Mouse (Mus musculus) hindbrain, embryonic 13.5 days (tissue): Measurements from ENCODE around the gene Alk. TPM values are rescaled to one million over a fixed set of nuclear protein-coding genes. Genes with fewer than 3 reads are reported as not detected.
A peak's percentile ranks its signal among the peaks of the same experiment; 100 is the strongest.

Source experiments
- ATAC-seq: fragments of 200-750 bp; cut with Nextera tagmentation; 2 replicates; pipeline ENCODE4 v1.8.0; 2017; ENCODE audit warnings: moderate TSS enrichment; ENCODE audit not compliant: low FRiP score
- H3K27ac ChIP-seq: fragments of 300-500 bp; sonication (generic); 2 replicates; pipeline ENCODE4 v1.5.1; 2015; ENCODE audit warnings: inconsistent platforms, mild to moderate bottlenecking, moderate library complexity
- H3K27me3 ChIP-seq: fragments of 300-500 bp; sonication (generic); 2 replicates; pipeline ENCODE4 v1.6.1; 2015; ENCODE audit warnings: mild to moderate bottlenecking, inconsistent platforms
- H3K36me3 ChIP-seq: fragments of 300-500 bp; sonication (generic); 2 replicates; pipeline ENCODE4 v1.6.1; 2015; ENCODE audit warnings: mild to moderate bottlenecking, inconsistent platforms
- H3K4me1 ChIP-seq: fragments of 300-500 bp; sonication (generic); replicated peaks from 2 replicates; pipeline ENCODE4 v1.6.1; 2015; ENCODE audit warnings: inconsistent platforms
- H3K4me2 ChIP-seq: fragments of 300-500 bp; sonication (generic); 2 replicates; pipeline ENCODE4 v1.6.1; 2015; ENCODE audit warnings: inconsistent platforms, mild to moderate bottlenecking, moderate library complexity
- H3K4me3 ChIP-seq: fragments of 300-500 bp; sonication (generic); 2 replicates; pipeline ENCODE4 v1.5.1; 2015; ENCODE audit warnings: mild to moderate bottlenecking, inconsistent platforms
- H3K9ac ChIP-seq: fragments of 300-500 bp; sonication (generic); 2 replicates; pipeline ENCODE4 v1.6.1; 2015; ENCODE audit warnings: mild to moderate bottlenecking, inconsistent platforms
- H3K9me3 ChIP-seq: fragments of 300-500 bp; sonication (generic); 2 replicates; pipeline ENCODE4 v1.6.1; 2016; ENCODE audit warnings: inconsistent platforms
- WGBS: fragments of 180-500 bp; shearing (Covaris S2); methylation state at CpG from one replicate; pipeline ENCODE4 v1.1.7; 2015; 5-methylcytosine and 5-hydroxymethylcytosine counted together
- polyA plus RNA-seq: library from polyadenylated mRNA; unstranded; fragments of >200 nt; fragmentation: Nextera tagmentation; extraction: Ambion mirVana; gene quantifications from 2 replicates; pipeline ENCODE4 v1.2.1, GENCODE M21; 2015

Gene Alk
- polyA plus RNA-seq, 1 experiment from 2014 or later: 3.4 TPM

DNA sequence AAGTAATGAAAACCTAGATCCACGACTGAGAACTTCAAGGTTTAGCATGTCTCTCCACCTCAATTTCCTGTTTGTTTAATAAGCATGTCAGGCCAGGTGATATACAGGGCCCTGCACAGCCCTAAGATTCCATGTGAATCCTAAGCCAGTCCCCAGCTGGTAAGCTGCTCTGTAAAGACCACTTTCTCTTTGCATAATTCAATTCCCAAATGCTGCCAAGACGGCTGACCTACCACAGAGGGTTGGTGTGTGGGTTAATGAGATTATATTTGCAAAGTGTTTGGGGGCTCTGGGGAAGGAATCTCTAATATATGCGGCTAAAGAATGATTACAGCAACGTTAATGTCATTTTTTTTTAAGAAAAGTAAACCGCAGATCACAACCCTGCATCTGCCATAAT is 130.3 kb downstream of the Alk start:
- H3K27me3 ChIP-seq: no peaks in the 10 kb centered on the region
- no peak overlapping the region for H3K4me3 ChIP-seq
- no peaks in the 10 kb centered on the region for H3K36me3 ChIP-seq
- H3K4me1 ChIP-seq: peaks cover 7% of the 10 kb centered on the region; the same call in 1 of the 2 replicates
- ATAC-seq: 0 out of 2 replicates have a peak, but pooled peaks have one; percentile 28
- H3K9ac ChIP-seq: no peak overlapping the region
- no peak overlapping the region for H3K4me2 ChIP-seq
- no peak overlapping the region for H3K27ac ChIP-seq
- 34% methylated on average over 5 of the region's 5 CpGs for WGBS
- no peaks in the 10 kb centered on the region for H3K9me3 ChIP-seq

DNA sequence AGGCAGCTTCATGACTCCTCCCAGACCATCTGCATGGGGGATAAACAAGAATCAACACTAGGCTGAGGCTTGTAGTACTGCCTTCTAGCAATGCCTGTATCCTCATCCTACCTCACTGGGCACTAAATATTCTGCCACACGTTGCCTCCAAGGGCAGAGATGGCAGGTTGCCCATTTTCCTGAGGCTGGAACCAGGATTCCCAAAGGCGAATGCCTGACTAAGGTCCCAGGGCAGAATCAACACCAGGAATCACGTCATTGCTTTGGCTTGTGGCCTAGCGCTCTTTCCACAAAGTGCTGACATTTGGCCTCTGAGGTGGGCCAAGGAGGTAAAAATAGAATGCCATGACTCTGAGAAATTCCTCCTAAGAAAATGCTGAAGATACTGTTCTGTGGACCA is 155.9 kb downstream of the Alk start:
- no peak overlapping the region for H3K4me2 ChIP-seq
- no peaks in the 10 kb centered on the region for H3K4me1 ChIP-seq
- no peak overlapping the region for H3K27ac ChIP-seq
- H3K36me3 ChIP-seq: no peaks in the 10 kb centered on the region
- 83% methylated on average over 4 of the region's 4 CpGs for WGBS
- ATAC-seq: no peak
- H3K4me3 ChIP-seq: no peak overlapping the region
- H3K27me3 ChIP-seq: no peaks in the 10 kb centered on the region
- H3K9me3 ChIP-seq: no peaks in the 10 kb centered on the region
- H3K9ac ChIP-seq: no peak overlapping the region

DNA sequence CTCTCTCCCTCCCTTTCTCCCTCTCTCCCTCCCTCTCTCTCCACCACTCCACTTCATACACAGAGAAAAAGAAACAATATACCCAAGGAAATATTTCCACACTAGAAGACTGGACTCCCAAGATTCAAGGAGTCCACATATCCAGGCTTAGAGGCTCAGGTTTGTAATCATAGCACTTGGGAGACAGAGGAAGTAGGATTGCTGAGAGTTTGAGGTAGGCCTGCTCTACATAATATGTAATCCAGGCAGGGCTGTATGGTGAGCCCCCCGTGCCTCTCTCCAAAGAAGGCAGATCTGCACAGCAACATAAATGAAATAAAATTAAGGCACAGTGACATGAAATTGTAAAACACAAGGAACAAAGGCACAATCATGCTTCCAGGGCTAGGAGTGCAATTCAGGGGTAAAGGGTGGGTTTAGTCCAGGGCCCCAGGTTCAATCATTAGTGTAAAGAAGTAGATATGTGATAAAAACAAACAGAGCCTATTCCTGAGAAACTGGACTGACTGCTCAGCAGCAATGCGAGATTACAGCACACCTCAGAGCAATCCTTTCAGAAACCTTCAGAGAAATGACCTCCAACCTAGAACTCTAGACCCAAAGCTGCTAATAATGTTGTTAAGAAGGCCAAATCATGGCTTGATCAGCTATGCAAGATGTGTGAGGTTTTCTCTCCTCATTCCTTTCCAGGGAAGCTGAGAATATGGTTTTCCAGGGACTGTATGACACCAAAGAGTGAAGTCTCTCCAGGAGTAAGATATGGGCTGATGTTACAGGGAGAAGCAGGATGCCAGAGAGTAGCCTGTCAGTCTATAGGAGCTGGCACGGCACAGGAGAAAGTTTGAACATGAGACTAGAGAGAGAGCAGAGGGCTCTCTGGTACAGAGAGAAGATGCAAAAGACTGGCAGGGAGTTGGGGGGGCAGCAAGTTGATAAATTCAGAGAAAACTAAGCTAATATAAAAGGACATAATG is 158.9 kb downstream of the Alk start:
- no peaks in the 10 kb centered on the region for H3K27me3 ChIP-seq
- no peaks in the 10 kb centered on the region for H3K4me1 ChIP-seq
- no peak overlapping the region for H3K9ac ChIP-seq
- no peak for ATAC-seq
- no peaks in the 10 kb centered on the region for H3K9me3 ChIP-seq
- no peak overlapping the region for H3K4me3 ChIP-seq
- 75% methylated on average over 3 of the region's 3 CpGs for WGBS
- no peaks in the 10 kb centered on the region for H3K36me3 ChIP-seq
- H3K27ac ChIP-seq: no peak overlapping the region
- H3K4me2 ChIP-seq: no peak overlapping the region

DNA sequence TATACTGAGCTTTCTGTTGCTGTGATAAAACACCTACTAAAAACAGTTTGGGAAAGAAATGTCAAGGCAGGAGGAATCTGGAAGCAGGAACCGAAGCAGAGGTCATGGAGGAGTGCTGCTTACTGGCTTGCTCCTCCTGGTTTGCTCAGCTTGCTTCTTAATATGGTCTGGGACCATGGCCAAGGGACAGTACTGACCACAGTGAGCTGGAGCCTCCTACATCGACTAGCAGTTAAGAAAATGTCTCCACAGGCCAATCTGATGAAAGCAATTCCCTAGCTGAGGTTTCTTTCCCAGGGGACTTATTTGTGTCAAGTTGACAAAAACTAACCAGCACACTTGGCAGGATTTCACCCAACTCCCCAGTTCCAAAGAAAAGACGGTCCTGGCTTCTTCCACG is 187.0 kb downstream of the Alk start:
- ATAC-seq: no peak
- WGBS: 80% methylated on average over 4 of the region's 4 CpGs
- no peaks in the 10 kb centered on the region for H3K27me3 ChIP-seq
- H3K4me2 ChIP-seq: no peak overlapping the region
- no peak overlapping the region for H3K4me3 ChIP-seq
- no peaks in the 10 kb centered on the region for H3K9me3 ChIP-seq
- no peak overlapping the region for H3K27ac ChIP-seq
- no peak overlapping the region for H3K9ac ChIP-seq
- no peaks in the 10 kb centered on the region for H3K36me3 ChIP-seq
- no peaks in the 10 kb centered on the region for H3K4me1 ChIP-seq

DNA sequence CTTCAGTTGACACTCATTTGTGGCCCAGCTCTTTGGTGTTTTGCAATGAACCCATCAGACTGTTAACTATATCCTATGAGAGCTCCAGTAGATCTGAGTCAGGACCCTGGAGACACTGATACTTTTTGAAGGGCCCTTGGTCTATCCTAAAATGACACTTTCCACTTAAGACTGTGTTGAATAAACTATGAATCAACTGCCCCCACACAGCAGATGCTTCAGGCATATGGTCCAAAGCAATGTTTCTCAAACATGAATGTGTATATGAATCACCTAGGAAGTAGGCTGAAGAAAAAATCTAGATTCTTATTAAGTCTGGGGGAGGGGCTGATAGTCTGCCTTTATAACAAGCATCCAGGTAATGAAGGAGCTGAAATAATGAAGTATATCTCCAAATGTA is 189.8 kb downstream of the Alk start:
- no peaks in the 10 kb centered on the region for H3K36me3 ChIP-seq
- H3K4me2 ChIP-seq: no peak overlapping the region
- no peak overlapping the region for H3K27ac ChIP-seq
- ATAC-seq: no peak
- no peak overlapping the region for H3K9ac ChIP-seq
- no peaks in the 10 kb centered on the region for H3K4me1 ChIP-seq
- H3K27me3 ChIP-seq: no peaks in the 10 kb centered on the region
- no peaks in the 10 kb centered on the region for H3K9me3 ChIP-seq
- H3K4me3 ChIP-seq: no peak overlapping the region

DNA sequence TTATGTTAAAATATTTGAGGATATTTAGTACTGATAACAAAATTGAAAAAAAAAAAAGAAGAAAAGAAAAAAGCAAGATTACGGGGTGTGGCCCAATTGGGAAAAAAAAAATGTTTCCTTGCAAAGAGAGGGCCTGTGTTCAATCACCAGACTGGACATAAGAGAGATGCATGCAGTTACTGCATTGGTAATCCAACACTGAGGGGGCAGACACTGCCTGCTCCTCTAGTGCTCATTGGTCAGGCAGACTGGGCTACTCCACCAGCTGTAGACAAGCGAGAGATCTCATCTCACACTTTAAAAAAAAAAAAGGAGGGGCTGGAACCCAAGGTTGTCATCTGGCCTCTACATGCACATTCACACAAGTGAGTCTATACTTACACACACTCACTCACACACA is 199.6 kb downstream of the Alk start:
- no peak for ATAC-seq
- Histone ChIP-seq H3K9me3 (no peaks in the 10 kb centered on the region), H3K27me3 (no peaks in the 10 kb centered on the region), H3K9ac (no peak overlapping the region), H3K4me3 (no peak overlapping the region), H3K36me3 (no peaks in the 10 kb centered on the region), H3K27ac (no peak overlapping the region), H3K4me1 (no peaks in the 10 kb centered on the region), H3K4me2 (no peak overlapping the region)
- 81% methylated on average over 2 of the region's 2 CpGs for WGBS

DNA sequence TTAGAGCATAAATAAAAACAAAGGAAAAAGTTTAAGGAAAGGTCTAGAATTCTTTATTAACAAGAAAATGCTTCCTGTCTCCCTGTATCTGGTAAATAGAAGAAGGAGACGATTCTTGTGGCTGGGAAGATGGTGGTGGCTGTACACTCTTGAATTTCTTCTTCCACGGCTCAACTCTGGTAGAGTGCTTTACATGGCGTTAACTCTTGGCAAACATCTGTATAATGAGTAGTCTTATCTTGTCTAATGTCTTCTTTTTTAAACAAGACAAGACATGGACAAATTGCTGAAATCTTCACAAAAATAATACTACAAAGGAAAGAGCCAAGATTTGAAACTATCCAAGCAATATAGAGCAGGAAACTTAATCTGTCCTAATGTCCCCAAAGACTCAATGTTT is 202.6 kb downstream of the Alk start:
- 94% methylated on average over 3 of the region's 3 CpGs for WGBS
- Histone ChIP-seq H3K4me3 (no peak overlapping the region), H3K27ac (no peak overlapping the region)

DNA sequence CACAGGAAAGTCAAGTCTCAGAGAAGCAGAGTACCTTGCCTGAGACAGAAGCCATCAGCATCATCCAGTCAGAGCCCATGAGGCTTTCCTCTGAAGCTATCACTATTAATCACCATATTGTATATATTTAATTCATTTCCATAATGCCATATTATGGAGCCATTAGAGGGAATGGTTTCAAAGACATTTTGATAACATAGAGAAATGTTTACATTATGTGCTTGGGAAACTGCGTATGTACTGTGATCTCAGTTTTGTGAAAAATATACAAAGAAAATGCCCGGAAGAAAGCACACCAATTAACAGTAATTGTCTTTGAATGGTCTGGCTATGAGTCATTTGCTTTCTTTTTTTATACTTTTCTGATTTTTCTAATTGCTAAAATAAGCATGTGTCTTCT is 203.1 kb downstream of the Alk start:
- Histone ChIP-seq H3K4me3 (no peak overlapping the region), H3K9ac (no peak overlapping the region), H3K27ac (no peak overlapping the region), H3K4me2 (no peak overlapping the region), H3K36me3 (no peaks in the 10 kb centered on the region), H3K4me1 (no peaks in the 10 kb centered on the region), H3K27me3 (no peaks in the 10 kb centered on the region), H3K9me3 (no peaks in the 10 kb centered on the region)
- 83% methylated on average over 2 of the region's 2 CpGs for WGBS
- no peak for ATAC-seq

More for the DNA sequence above, 202.6 kb downstream of the Alk start:
- no peaks in the 10 kb centered on the region for H3K9me3 ChIP-seq
- H3K4me1 ChIP-seq: no peaks in the 10 kb centered on the region
- no peak overlapping the region for H3K4me2 ChIP-seq
- H3K36me3 ChIP-seq: no peaks in the 10 kb centered on the region
- no peaks in the 10 kb centered on the region for H3K27me3 ChIP-seq
- no peak overlapping the region for H3K9ac ChIP-seq
- no peak for ATAC-seq

DNA sequence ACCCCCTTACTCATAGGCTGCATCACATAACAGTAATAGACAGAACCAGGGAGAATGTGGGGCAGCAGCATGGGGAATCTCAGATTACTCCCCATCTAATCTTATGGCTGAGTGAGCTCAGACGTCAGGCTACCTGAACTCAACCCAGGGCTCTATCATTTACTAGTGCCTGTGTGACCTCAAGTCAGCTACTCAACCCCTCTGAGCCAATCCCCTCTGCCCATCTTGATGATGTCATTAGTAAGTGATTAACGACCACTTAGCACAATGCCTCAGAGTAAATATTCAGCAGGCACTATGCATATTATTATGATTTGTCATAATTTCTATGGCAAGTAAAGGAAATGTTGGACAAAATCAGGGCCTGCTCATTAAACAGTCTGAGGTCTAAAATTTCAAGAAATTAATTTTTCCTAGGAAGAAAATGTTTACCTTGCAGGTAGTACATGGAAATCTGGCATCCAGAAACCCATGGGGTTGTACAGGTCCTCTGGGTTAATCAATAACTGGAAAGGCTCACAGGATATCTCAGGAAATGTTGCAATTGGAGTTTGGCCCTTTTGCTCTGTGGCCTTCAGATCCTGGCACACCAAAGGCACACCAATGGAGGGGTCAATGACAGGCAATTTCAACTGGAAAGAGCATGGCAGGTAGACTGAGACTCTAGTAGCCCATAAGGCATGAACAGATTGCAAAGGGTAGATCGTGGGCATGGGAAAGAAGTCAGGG is 204.9 kb downstream of the Alk start:
- Histone ChIP-seq H3K4me3 (no peak overlapping the region), H3K4me2 (no peak overlapping the region), H3K9me3 (no peaks in the 10 kb centered on the region), H3K4me1 (no peaks in the 10 kb centered on the region), H3K9ac (no peak overlapping the region), H3K27ac (no peak overlapping the region), H3K27me3 (no peaks in the 10 kb centered on the region), H3K36me3 (no peaks in the 10 kb centered on the region)
- WGBS: 73% methylated on average over 3 of the region's 3 CpGs
- no peak for ATAC-seq

DNA sequence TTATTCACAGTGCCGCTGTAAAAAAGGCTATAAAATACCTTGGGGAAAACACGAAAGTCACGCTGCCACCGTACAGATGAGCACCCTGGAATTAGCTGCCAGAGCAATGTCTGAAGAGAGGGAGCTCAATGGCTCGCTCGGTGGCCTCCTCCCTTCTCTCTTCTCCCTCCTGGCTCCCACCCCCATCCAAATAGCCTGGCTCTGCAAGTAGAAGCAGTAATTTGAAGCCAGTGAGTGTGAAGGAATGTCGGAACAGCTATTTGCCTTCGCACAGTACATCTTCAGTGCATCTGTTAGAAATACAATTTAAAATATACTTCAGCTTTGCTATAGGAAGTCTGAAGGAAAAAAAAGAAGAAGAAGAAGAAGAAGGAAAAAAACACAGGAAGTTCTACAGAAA is 208.5 kb downstream of the Alk start:
- Histone ChIP-seq H3K27me3 (no peaks in the 10 kb centered on the region), H3K9ac (no peak overlapping the region), H3K4me2 (no peak overlapping the region), H3K4me1 (no peaks in the 10 kb centered on the region), H3K9me3 (no peaks in the 10 kb centered on the region), H3K4me3 (no peak overlapping the region), H3K27ac (no peak overlapping the region), H3K36me3 (no peaks in the 10 kb centered on the region)
- WGBS: 57% methylated on average over 8 of the region's 8 CpGs
- no peak for ATAC-seq

DNA sequence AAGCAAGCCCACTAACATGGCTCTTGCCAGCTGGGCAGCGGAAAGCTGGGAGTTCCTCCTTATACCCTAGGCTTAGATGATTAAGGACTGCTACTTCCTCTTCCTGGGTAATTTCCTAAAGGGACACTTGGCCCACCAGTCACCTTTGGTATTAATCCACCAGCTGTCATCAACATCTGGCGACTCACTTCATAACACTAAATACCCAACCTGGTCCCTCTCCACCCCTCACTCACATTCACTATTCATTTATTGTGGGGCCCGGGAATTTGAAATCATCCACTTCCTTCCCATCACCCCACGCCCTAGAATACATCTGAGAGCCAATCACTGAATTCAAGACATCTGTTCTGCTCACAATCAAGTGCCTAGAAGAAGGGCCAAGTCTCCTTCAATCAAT is 235.4 kb downstream of the Alk start:
- no peak overlapping the region for H3K27ac ChIP-seq
- H3K9ac ChIP-seq: no peak overlapping the region
- no peak overlapping the region for H3K4me3 ChIP-seq
- H3K4me1 ChIP-seq: no peaks in the 10 kb centered on the region
- H3K27me3 ChIP-seq: no peaks in the 10 kb centered on the region
- H3K4me2 ChIP-seq: no peak overlapping the region
- ATAC-seq: no peak
- H3K36me3 ChIP-seq: no peaks in the 10 kb centered on the region
- WGBS: 86% methylated on average over 4 of the region's 4 CpGs
- H3K9me3 ChIP-seq: no peaks in the 10 kb centered on the region

DNA sequence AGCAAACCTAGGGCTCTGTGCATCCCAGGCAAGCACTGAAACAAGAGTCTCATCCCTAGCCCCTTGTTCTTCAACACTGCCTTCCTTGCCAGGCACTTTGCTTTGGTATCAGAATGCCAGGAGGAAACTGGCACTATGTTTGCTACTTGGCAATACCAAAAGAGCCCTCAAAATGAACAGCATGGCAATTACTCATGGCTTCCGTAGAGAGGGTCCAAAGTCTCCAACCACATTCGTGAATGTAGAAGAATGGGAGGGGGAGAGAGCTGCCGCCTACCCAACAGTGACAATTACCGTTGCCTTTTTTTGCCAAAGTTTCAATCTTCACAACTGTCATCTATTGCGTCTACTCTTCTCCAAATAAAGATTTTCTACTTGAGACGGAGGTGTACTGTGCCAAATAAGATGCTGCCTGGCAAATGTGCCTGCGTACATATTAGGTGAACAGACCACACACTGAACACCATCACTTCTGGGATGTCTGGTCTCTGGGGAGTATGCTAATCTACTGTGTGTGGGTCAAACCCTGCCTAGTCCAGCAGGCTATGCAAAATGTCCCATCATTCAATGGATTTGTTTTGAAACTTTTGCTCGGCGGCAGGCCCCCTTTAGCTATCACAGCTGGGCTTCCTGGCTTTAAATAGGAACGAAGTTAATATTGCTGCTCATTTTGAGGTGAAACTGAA is 241.5 kb downstream of the Alk start:
- Histone ChIP-seq H3K9me3 (no peaks in the 10 kb centered on the region), H3K4me1 (no peaks in the 10 kb centered on the region), H3K4me3 (no peak overlapping the region), H3K9ac (no peak overlapping the region), H3K27ac (no peak overlapping the region), H3K4me2 (no peak overlapping the region), H3K27me3 (no peaks in the 10 kb centered on the region), H3K36me3 (no peaks in the 10 kb centered on the region)
- 89% methylated on average over 10 of the region's 10 CpGs for WGBS
- no peak for ATAC-seq
